Mouse (Mus musculus) kidney, postnatal 14 days (tissue): ENCODE measurements at regions not wholly inside any gene's neighbourhood (a gene's known extent, or its start where the extent isn't known, plus 50 kb on each side); places are given as distances from the start of the nearest gene placed in this dataset.
"Not testable (repeated sequence)": the region's sequence is repeated elsewhere in the genome, so short reads cannot be mapped to it uniquely, and the experiment has no call there.

Source experiments
- DNase-seq: peaks from one replicate; pipeline ENCODE4 v3.0.0; 2022; ENCODE audit warnings: mixed read lengths

DNA sequence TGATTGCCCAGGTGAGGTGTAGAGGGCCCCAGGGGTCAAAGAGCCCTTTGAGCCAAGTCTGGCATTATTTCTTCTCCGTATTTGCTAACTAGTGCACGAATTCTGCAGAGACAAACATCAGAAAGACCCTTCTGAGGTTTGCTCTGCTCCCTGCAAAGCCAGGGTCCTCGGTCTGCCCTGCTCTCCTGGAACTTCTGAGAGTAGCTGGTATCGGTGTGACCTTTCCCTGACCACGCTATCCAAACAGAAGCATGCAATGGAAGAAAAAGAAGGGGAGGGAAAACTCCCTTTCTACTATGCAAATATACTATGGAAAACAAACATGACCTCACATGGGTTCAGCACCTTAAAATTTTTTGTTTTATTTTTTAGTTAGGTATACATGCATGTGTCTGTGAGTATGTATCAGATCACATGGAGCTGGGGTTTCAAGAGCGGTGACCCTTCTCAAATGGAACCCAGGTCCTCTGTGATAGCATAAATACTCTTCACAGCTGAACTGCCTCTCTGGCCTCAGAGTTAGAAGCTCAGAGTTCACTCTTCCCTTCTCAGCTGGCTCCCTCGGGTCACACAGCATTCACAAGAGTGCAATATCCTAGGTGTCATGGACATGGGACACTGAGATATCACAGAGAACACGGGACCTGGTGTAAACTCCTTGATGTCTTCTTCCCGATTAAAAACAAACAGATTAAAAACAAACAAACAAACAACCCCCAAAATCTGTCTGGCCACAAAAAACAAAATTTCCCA lies 144.7 kb downstream of the Bcl2l11 start:
- no peak for DNase-seq

DNA sequence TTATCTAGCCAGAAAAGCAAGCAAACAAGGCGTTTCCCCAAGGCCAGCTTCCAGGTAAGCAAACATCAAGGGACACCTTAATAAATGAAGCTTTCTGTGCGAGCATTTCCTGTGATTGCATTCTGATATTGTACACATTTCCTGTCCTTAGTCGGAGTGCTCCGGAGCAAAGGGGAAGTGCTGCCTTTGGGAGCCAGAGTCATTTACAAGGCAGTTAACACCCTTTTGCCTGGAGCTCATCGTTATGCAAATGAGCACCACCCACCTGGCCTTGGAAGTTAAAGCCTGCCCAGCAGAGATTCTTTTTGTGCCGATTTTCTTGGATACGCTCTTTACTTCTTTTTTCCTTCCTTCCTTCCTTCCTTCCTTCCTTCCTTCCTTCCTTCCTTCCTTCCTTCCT lies 147.0 kb downstream of the Bcl2l11 start:
- peak; percentile 36 for DNase-seq

DNA sequence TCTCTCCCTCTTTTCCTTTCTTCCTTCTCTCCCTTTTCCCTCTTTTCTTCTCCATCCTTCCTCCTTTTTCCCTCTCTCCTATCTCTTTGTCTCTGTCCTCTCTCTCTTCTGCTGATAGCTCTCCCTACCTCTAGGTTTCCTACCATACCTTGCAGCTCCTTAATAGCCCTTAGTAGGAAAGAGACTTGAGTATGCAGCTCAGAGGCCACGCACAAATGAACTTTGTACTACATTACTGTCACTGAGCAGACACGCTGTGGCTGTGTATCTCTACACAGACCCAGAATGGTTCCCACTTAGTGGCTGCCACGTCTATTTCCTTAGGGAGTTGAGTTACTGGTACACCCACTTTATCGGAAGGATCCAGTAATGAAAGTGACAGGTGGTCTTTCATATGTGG lies 147.5 kb downstream of the Bcl2l11 start:
- no peak for DNase-seq

DNA sequence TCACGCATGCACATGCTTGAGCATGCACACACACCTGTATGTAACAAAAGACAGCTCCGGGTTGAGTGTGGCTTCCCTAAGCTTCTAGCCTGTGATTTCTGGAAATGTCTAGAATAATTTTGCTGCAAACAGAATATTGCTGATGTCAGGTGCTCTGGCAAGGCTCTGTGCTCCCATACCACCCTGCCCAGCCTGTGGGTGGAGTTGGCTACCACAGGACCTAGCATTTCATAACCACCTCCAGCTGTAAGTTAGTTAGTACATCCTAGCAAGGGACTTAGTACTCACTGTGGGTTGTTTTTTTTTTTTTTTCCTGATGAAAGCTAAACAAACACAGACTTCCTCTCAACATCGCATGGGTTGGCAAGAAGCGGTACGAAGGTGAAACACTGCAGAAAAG lies 150.5 kb downstream of the Bcl2l11 start:
- no peak for DNase-seq

DNA sequence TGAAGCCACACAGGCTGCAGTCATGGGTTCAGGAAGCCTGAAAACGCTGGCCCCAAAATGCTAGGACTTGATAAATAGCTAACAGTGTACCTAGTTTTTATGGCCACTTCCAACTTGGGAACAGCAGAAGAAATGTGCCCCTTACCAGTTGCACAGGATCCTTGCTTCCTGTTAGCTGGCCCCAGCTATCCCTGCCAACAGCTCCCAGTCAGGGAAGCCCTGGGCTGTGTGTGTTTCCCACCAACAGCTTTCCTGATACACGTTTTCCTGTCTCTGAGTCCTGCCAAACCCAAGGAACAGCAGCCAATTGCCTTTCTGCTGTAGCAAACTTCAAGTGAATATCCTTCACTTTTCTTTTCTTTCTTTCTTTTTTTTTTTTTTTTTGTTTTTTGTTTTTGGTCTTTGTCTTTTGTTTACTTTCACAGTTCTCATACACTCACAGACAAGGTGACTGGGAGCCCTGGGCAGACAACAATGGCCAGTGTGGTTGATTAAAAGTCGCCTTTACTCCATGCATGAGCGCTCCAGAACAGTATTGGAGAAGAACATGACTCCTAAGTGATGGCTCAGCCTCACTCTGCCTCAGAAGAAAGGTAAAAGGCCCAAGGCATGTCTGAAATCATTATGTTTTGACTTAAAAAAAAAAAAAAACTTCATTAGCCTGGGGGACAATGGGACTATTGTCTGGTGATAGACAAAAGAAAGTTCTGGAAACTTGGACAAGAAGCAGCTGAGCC lies 151.7 kb downstream of the Bcl2l11 start:
- DNase-seq: peak; percentile 45

DNA sequence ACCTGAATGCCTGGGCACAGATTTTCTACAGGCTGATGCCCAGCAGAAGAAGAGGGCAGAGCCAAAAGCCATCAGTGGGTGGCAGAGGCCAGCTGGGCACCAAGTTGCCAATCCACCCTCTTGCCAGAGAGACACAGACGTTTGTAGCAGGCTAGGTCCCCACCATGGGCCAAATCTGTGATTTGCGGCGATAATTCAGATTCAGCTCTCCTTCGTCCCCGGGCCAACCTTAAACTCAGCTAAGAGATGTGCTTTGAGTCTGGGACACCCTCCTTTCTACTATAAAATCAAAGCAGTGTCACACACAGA lies 152.2 kb downstream of the Bcl2l11 start:
- DNase-seq: no peak

DNA sequence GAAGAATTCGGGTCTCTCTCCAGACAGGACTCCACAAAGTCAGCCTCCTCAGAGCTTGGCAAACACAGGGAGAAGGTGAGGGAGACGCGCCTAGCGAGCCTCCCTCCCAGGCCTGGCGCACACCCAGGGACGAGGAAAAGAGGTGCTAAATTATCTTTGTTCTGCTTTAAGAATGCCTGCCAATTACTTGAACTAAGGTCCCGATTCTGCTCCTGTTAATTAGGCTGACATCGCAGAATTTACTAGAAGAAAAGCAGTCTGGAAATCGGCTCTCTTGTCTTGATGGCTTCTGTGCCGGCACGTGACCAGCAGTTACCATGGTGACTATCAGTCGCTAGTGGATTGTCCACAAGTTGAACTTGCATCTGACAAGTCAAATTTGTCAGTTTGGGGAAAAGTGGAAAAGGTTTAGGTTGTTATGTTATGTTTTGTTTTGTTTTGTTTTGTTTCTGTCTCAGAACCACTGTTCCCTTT lies 152.8 kb downstream of the Bcl2l11 start:
- peak; percentile 57 for DNase-seq

DNA sequence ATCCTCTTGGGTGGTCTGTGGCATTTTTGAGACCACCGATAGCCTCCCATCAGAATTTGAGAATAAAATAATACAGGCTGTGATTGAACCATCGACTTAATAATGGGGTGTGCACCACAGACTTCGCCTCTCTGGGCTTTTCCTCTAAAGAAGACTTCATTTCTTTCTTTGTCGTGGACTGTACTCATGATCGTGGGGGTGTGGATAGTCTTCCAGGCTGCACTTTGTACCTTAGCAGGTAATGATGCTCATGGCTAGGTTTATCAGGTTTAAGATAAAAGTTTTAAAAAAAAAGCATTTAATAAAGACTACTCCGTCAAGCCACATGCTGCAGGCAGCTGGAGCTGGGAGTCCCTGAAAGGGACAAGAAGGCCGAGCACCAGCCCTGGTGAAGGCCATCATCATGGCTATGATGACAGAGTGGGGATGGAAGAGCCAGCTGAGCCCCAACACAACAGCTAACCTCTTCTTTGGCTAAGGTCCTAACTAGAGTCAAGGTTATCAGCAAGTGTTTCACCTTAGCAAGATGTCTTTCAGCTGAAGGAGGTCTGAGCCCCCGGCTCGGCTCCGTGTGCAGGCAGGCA lies 153.4 kb downstream of the Bcl2l11 start:
- no peak for DNase-seq

DNA sequence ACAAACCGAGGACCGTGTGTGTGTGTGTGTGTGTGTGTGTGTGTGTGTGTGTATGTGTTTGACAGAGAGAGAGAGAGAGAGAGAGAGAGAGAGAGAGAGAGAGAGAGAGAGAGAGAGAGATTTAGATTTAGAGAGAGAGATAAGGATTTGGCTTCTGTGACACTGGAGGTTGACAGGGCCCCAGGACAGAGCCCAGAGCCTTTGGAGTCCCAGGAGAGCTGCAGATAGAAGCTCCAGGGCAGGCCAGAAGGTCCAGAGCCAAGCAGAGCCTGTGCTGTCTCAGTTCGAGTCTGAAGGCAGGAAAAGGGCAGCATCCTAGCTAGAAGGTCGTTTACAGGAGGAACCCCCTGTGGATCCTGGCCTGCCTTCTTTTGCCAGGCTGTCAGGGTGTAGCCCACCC lies 156.8 kb downstream of the Bcl2l11 start:
- no peak for DNase-seq

DNA sequence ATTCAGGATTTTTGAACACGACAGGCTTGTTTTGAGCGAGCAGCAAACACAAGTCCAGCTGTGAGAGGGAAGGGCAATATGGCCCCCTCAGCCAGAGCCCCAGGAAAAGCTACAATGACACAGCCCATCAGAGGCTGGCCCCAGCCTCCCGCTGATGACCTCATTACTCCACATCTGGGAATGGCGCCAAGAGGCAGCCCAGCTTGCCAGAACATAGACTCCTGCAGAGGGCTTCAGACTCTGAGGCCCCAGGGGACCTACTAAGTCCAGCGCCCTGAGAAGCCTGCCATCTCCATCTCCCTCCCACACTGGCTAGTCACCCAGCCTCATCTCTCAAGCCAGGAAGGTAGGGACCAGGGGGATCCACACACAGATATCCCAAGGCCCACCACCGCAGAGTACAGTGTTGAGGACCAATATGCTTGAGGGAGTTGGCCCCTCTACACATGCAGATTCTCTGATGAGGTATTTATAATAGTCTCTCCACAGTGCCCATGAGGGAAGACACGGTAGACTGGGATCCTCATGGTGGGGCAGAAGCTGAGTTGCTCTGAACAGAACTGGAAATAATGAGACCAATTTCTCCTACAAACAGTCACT lies 159.1 kb downstream of the Bcl2l11 start:
- peak; percentile 90 for DNase-seq

DNA sequence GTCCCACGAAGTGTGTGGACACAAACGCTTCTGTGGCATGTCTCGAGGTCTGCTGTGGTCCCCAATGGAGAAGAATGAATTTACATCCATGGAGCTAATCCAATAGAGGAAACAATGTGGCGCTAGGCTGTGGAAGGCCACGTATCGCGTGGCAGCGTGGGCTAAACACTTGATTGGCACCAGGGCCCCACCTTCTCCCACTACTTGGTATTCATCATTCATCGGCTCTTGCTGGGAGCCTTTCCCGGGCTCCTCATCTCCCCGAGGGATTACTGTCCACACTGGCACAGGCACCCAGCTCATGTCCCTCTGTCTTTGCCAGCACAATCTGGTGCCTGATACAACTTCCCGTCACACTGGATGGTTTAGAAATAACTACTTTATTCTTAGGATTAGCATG lies 159.6 kb downstream of the Bcl2l11 start:
- DNase-seq: no peak

DNA sequence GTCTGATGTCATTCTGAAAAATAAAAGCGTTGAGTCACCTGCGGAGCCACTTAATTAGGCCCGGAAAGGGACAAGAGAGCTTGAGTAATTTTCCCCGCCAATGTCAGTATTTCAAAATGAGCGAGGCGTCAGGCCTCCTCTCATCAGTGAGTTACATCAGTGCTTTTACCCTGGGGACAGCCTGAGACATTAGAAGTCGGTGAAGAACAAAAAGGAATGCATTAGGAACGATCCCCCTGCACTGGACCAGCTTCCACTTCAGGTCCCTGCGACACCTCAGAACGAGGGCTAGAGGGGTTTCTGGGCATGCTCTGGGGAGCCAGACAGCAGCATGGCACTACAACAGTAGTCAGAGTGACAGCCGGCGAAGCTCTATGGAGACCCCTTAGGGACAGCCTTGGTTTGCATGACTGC lies 162.3 kb downstream of the Bcl2l11 start:
- no peak for DNase-seq

DNA sequence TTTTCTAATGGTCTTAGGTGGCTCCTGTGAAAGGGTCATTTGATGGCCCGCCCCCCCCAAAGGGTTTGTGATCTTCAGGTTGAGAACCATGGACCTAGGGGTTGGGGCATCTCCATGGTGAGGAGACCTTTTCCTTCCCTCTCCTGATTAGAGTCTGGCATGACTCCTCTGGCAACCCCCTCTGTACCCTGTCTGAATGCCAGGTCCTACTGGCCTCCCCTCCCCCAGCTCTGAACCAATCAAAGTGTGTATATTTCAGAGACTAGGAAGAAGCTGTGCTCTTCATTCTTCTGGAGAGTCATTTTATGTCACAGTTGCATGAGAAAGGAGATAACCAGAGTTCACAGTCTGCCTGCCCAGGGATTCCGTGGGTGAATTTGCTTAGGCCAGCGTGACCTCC lies 164.8 kb downstream of the Bcl2l11 start:
- DNase-seq: no peak

DNA sequence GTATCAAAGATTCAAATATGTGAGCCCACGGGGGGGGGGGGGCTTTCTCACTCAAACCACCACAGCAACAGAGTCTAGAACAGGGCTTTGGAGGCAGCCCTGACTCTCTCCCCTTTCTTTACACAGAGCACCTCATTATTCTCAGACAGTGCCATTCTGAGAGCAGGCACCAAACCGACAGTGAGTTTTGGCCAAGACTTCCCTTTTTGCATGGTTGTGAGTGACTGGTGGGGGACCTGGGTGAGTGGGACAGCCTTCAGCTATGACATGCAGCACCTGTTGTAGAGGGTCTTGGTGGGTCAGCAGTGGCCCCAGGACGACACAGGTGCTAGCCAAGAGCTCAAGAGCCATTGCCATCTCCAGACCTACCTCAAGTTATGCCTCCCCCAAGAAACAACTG lies 168.8 kb downstream of the Bcl2l11 start:
- no peak for DNase-seq

DNA sequence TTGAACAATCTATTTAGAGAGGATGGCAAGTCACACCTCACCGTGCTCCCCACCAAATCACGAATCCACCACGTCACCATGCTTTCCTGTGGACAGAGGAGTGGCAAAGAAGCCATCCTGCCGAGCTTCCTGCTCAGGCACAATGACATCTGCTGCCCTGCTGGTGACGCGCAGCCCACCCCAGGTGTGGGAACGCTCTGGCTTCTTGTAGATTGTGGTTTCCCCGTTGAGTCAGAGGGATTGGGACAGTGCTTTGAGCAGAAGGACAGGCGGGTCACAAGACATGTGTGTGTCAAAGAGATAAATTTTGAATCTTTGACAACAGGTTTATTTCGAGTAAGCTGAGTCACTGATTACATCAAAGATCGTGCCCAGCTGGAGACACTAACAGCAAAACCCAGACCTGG lies 169.2 kb downstream of the Bcl2l11 start:
- no peak for DNase-seq

DNA sequence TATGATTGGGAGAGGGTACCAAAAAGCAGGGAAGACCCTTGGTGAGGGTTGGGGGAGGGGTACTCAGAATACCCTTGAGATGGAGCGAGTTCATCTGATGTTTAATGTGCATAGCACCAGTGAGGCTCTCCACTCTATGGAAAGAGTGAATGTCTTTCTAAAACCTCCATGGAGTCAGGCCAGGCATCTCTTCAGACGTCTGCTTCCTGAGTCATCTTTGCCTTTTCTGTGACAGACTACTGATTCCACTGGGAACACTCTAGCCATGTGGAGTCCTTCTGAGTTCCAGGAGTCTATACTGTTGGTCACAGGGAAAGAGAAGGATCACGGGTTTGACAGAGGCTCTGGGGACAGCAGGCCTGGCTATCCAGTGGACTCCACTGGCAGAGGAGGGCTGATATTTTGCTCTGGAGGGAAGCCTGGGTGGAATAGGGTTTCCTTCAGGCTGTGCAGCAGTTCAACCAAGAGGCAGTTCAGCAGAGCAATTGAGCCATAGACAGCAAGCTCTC lies 169.9 kb downstream of the Bcl2l11 start:
- no peak for DNase-seq

DNA sequence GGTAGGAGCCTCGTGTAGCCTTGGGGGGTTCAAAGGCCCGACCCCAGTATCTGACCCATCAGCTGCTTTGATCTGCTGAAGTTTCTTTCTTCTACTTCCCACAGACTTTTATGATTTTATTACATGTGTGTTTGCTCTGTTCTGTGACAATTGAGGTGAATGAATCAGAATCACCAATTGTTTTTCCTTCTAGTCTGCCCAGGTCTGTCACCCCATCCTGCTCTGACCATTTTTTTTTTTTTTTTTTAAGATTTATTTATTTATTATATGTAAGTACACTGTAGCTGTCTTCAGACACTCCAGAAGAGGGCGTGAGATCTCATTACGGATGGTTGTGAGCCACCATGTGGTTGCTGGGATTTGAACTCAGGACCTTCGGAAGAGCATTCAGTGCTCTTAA lies 170.6 kb downstream of the Bcl2l11 start:
- not testable (repeated sequence) for DNase-seq

DNA sequence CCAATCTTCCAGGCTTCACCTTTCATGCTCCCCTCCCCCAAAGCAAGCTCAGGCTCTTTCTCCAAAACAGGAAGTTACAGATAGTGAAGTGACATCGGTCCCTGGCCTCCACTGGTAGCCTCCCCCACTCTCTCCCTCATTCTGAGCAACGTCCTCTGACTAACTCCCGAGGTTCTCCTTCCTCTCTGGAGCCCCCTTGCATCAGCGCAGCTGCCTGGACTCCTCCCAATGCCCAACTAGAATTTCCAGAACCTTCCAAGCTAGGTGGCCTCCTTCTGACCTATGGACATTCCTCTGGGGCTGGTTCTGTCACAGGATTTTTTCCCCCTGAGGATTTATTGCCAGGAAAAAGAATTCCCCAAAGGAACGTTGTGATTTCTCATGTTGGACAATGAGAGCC lies 171.1 kb downstream of the Bcl2l11 start:
- DNase-seq: peak; percentile 21

DNA sequence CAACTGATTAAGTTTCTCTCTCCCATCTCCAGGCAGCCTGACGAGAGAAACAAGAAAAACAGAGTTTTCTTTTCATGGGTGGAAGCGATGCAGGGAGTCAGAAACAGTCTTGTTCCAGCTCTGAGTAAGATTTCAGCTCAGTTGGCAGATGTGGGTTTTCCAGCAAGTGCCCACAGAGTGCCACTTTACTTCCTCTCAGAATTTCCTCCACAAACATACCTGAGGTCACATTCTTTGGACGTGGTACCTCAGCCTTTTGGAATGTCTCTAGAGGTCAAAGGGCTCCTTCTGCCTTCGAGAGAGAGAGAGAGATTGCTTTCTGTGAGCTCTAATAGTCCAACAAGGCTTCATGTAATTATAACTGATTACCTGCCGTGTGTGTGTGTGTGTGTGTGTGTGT lies 172.0 kb downstream of the Bcl2l11 start:
- DNase-seq: no peak

DNA sequence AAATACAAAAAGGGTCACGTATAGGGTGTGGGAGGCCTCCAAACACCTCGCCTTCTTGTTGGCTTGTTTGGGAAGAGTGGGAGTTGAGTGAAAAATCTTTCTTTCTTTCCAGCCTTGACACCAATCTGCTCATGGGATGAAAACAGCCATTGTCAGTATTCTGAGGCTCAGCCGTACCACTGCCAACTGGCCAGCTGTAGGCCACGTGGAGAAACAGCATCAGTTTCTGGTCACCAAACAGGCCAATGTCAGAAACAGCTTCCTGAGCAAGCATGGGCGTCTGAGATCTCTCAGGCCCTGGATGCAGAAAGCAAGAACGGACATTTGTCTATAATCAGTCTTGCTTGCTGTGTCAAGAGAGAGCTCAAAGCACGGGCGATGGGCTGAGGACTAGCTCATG lies 173.2 kb downstream of the Bcl2l11 start:
- DNase-seq: no peak

DNA sequence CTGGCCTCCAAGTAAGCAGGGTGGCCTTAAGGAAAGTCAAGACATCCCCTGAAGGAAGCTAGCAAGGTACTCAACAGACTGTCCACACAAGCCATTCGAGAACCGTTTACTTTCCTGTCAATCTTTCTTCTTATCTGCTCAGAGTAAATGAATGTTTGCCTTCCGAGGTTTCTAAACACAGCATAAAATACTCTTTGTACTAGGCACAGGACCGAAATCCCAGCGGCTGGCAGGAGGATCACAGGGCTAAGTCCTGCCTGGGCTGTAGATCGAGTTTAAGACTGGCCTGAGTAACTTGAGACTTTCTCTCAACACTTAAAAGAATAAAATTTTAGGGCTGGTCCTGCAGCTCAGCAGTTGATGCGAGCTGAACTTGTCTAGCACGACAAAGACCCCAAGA lies 175.9 kb downstream of the Bcl2l11 start:
- no peak for DNase-seq

DNA sequence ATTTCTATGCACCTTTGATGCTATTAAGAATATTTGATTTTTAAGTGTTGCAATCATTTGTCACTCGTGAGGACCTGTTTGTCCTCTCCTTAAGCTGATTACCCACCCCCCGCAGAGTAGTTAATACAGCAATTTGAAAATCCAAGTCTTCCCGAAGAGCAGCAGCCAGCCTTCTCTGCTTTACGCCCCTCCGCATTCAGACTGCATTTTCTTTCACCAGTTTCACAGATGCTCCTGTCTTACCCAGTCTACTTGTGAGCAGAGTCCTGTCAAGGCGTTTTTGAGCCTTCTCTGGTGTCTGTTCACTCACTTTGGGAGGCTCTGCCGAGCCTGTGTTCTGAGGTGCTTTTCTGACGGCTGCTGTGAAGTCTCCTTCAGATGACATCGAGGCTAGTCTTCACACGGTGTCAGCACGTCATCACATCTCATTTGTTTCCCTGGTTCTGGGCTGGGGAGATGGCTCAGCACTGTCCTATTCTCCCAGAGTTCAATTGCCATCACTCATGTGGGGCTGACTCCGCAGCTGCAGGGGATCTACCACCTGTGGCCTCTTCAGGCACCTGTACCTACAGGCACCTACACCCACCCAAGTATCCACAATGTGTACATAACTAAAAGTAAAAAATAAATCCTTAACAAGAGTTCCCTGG lies 178.3 kb downstream of the Bcl2l11 start:
- no peak for DNase-seq

DNA sequence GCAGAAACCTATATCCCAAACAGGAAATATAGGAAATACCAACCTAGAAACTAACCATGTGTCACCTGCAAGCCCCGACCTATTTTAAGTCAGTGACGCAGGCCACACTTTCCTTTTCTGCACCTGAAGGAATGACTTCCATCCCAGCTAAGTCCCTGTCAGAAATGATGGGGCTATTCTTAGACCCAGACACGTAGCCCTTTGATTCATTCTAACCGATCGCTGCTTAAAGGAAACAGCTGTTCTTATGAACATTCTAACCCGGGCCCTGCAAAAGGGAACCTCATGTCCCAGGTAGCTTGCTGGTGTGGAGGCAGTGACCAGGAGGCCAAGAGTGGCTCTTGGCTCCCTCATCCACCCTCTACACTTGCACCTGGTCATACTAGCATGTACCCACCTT lies 180.9 kb downstream of the Bcl2l11 start:
- no peak for DNase-seq
